Mouse (Mus musculus) right cerebral cortex, postnatal 36 days (tissue): ENCODE results near the gene BC017158.

Experiments
- DNase-seq, 2 experiments: peaks; one replicate each; pipeline ENCODE4 v3.0.0; 2022; ENCODE audit warnings: low spot score in 2 of 2, mixed read lengths in 1 of 2

Gene BC017158

DNA sequence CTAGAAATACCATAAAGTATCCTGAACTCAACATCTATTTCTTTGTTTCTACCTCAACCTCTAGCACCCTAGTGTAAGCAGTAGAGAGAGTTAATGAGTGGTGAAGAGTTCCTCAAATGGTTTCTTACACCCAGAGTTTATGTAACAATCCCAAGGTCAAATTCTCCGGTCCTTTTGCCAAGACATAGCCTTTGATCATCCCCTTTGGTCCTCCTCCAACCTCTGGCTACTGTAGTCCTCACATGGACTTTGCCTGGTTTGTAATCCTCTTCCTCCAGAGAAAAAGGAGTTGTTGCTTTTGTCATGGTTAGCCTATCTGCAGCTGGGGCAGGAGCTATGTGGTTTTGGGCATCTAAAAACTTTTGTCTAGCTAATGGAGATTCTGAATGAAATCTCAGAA, 62.5 kb downstream of the BC017158 start:
- DNase-seq: no peak

DNA sequence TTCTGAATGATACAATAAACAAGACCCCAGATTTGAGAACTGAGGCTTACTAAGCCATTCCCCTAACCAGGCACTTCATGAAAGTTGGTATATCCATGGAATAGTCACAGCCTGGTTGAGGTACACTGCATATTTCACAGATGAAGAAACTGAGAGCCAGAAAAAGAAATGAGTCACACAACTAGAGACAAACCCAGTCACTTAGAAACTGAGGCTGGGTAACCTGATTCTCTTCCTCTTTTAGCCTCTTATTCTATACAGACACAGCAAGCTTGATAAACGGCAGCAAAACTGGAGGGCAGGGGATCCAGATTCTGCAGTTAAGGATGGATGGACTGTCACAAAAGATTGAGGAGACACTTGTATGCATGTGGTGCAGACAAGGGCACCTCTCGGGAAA, 63.2 kb downstream of the BC017158 start:
- no peak for DNase-seq

GRCm38 (mm10) chr7:128231741-128232140, 66.2 kb downstream of the BC017158 start:
- no peak for DNase-seq
